Mouse (Mus musculus) limb, embryonic 15.5 days (tissue): ENCODE data around the gene Tex261. TPM values are rescaled to one million over a fixed set of nuclear protein-coding genes. Genes with fewer than 3 reads are reported as not detected.

Experiments used
- ATAC-seq: fragments of 200-750 bp; cut with Nextera tagmentation; 2 replicates; pipeline ENCODE4 v1.8.0; 2017; ENCODE audit warnings: low read depth, moderate TSS enrichment; ENCODE audit not compliant: insufficient number of reproducible peaks, low FRiP score, low TSS enrichment
- H3K27ac ChIP-seq: fragments of 300-500 bp; sonication (generic); 2 replicates; pipeline ENCODE4 v1.5.1; 2015; ENCODE audit warnings: moderate library complexity, mild to moderate bottlenecking, inconsistent platforms
- H3K27me3 ChIP-seq: fragments of 300-500 bp; sonication (generic); 2 replicates; pipeline ENCODE4 v1.6.1; 2015; ENCODE audit warnings: inconsistent platforms
- H3K36me3 ChIP-seq: fragments of 300-500 bp; sonication (generic); 2 replicates; pipeline ENCODE4 v1.6.1; 2015; ENCODE audit warnings: inconsistent platforms
- H3K4me1 ChIP-seq: fragments of 300-500 bp; sonication (generic); 2 replicates; pipeline ENCODE4 v1.6.1; 2015; ENCODE audit warnings: inconsistent platforms
- H3K4me2 ChIP-seq: fragments of 300-500 bp; sonication (generic); 2 replicates; pipeline ENCODE4 v1.6.1; 2015; ENCODE audit warnings: mild to moderate bottlenecking, inconsistent platforms
- H3K4me3 ChIP-seq: fragments of 300-500 bp; sonication (generic); 2 replicates; pipeline ENCODE4 v1.5.1; 2015; ENCODE audit warnings: mild to moderate bottlenecking, inconsistent platforms
- H3K9ac ChIP-seq: fragments of 300-500 bp; sonication (generic); 2 replicates; pipeline ENCODE4 v1.6.1; 2015; ENCODE audit warnings: inconsistent platforms
- H3K9me3 ChIP-seq: fragments of 300-500 bp; sonication (generic); 2 replicates; pipeline ENCODE4 v1.6.1; 2016; ENCODE audit warnings: inconsistent platforms
- WGBS: fragments of 180-500 bp; shearing (Covaris S2); methylation state at CpG from one replicate; pipeline ENCODE4 v1.1.7; 2015; 5-methylcytosine and 5-hydroxymethylcytosine counted together
- polyA plus RNA-seq: library from polyadenylated mRNA; unstranded; fragments of >200 nt; fragmentation: Nextera tagmentation; extraction: Ambion mirVana; gene quantifications from 2 replicates; pipeline ENCODE4 v1.2.1, GENCODE M21; 2015

The Tex261 gene
- polyA plus RNA-seq = 89.0 and 90.3 TPM in 2 replicates

DNA sequence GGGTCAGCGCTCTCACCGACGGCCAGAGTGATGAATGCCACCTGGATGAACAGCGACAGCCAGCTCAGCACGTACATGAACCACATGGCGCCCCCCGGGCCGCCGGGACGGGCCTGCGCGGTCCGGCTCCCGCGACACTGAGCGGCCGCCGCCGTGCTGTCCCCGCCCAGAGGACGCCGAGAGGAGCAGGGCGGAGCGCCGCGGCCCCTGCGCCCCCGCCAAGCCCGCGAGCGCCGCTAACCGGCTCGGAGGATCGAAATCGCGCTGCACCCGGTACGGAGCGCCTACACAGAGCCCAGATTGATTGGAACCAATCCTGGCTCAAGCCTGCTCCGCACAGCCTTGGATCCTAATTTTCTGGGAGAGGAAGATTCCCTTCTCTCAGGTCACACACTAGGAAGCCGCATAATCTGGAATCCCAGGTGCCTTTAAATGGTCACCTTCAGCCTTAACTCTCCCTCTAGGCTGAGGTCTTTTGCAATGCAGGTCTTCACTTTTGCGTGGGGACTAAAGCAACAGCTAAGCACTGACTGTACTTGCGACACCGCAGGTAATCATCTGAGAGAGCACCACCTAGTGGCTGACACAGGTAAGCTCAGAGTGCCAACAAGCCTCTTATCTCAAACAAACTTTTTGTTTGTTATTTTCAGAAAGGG is at the start of gene Tex261:
Gene Tex261 (minus strand): TSS at position 176 of the 656 bp plus-strand sequence.
- Histone ChIP-seq H3K36me3 (peaks cover 24% of the 10 kb centered on the region), H3K4me2 (peak within 1 kb of the TSS; percentile 78), H3K9ac (peak within 1 kb of the TSS; percentile 96), H3K4me1 (peaks cover 16% of the 10 kb centered on the region), H3K4me3 (peak within 1 kb of the TSS; percentile 93), H3K27ac (peak within 1 kb of the TSS; percentile 89), H3K27me3 (no peaks in the 10 kb centered on the region), H3K9me3 (no peaks in the 10 kb centered on the region)
- WGBS = under 1% methylated on average over 43 of the region's 45 CpGs
- ATAC-seq = peak; percentile 93

DNA sequence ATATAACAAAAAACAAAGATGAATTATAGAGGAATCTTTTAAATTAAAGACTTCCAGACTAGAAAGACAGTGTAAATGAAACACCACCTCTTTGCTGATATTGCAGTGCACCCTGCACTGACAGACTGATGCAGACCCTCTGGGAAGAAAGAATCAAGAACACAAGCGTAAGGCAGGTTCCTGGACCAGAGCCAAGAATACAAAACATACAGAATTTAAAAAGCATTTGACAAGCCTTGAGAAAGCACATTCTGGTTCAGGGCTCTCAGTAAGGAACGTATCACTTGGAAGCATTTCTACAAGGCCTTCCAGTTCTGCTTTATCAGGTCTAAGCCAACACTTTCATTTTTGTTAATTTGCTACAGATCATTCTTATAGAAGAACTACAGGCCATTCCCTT is 46.2 kb upstream of the Tex261 start:
- no peak for ATAC-seq
- Histone ChIP-seq H3K36me3 (no peaks in the 10 kb centered on the region), H3K9ac (no peak overlapping the region), H3K9me3 (no peaks in the 10 kb centered on the region), H3K27me3 (no peaks in the 10 kb centered on the region), H3K4me1 (no peaks in the 10 kb centered on the region), H3K4me3 (no peak overlapping the region), H3K27ac (no peak overlapping the region), H3K4me2 (no peak overlapping the region)
- WGBS = 42% methylated on average over 2 of the region's 2 CpGs

DNA sequence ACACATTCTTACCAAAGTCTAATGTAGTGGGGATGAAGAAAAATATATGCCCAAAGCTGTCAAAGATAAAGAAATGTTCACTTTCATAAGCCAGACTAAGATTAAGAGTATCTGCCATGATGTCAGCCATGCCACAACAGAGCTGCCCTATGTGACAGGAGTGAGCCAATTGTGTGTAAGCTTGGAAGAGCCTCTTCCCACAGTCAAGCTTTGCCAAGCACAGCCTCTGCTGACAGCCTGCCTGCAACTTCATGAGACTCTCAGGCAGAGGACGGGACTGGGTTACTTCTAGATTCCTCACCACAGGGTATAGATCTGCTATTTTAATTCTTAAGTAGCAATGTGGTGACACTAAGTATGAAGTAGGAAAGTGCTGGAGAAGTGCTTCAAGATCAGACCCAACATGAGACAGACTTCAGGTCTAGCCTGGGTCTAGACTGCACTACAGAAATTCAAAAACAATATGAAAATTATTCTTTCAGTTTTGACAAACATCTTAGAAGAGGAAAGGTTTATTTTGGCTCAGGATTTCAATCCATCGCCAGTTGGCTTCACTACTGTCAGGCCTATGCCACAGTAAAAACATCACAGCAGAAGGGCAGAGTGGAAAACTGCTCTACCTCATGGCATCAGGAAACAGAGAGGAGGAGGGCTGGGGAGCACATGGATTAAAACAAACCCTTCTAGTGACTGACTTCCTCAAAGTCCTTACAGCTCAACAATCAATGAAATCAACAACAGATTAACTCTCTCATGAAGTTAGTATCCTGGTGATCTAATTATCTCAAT is 45.3 kb upstream of the Tex261 start:
- no peak overlapping the region for H3K27ac ChIP-seq
- no peaks in the 10 kb centered on the region for H3K4me1 ChIP-seq
- H3K9ac ChIP-seq = no peak overlapping the region
- no peak overlapping the region for H3K4me3 ChIP-seq
- 79% methylated on average over 2 of the region's 2 CpGs for WGBS
- H3K4me2 ChIP-seq = no peak overlapping the region
- no peaks in the 10 kb centered on the region for H3K9me3 ChIP-seq
- H3K36me3 ChIP-seq = 0 out of 2 replicates have a peak, but pooled peaks cover under 1% of the 10 kb centered on the region
- no peaks in the 10 kb centered on the region for H3K27me3 ChIP-seq
- no peak for ATAC-seq

DNA sequence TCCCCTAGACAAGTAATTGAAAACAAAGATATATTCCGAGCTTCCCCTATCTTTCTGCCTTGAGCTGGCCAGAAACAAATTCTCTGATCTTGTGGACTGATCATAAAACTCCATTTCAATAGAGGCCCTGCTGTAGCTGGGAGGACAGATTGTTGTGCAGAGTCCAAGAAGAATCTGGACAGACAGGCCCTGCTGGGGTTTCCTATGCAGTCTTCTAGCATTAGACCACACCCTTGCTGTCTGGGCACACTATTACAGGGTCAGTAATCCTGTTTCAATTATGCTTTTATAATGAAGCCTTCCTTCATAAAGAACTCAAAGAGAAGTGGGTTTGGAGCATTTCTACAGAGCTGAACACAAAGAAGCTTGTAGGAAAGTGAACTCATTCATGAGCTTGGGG is 43.4 kb upstream of the Tex261 start:
- no peak for ATAC-seq
- 45% methylated on average over 1 of the region's 1 CpGs for WGBS
- no peak overlapping the region for H3K9ac ChIP-seq

DNA sequence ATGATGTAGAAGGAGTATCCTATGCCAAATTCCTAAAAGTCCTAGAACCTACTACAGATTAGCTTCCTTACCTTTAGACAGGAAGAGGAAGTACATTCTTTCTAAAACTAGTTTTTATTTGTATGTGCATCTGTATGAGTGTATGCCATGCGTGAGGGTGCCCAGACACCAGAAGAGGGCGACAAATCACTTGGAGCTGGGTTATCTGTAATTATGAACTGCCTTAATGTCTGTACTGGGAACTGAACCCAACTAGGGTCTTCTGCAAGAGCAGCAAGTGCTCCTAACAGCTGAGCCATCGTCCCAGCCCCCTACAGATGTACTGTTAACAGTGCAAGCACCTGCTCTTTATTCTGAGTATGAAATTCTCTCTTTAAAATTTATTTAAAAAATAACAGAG is 40.2 kb upstream of the Tex261 start:
- WGBS = 94% methylated on average over 3 of the region's 3 CpGs
- no peaks in the 10 kb centered on the region for H3K4me1 ChIP-seq
- ATAC-seq = no peak
- H3K4me3 ChIP-seq = no peak overlapping the region
- H3K9me3 ChIP-seq = no peaks in the 10 kb centered on the region
- no peak overlapping the region for H3K27ac ChIP-seq
- H3K4me2 ChIP-seq = no peak overlapping the region
- H3K9ac ChIP-seq = no peak overlapping the region
- H3K27me3 ChIP-seq = no peaks in the 10 kb centered on the region
- peaks cover 25% of the 10 kb centered on the region for H3K36me3 ChIP-seq

More for the DNA sequence above, 43.4 kb upstream of the Tex261 start:
- Histone ChIP-seq H3K27ac (peak overlapping the region; percentile 34; the same call in 1 of the 2 replicates), H3K4me3 (no peak overlapping the region), H3K4me2 (no peak overlapping the region), H3K4me1 (no peaks in the 10 kb centered on the region), H3K9me3 (no peaks in the 10 kb centered on the region), H3K27me3 (no peaks in the 10 kb centered on the region), H3K36me3 (peaks cover 9% of the 10 kb centered on the region)

DNA sequence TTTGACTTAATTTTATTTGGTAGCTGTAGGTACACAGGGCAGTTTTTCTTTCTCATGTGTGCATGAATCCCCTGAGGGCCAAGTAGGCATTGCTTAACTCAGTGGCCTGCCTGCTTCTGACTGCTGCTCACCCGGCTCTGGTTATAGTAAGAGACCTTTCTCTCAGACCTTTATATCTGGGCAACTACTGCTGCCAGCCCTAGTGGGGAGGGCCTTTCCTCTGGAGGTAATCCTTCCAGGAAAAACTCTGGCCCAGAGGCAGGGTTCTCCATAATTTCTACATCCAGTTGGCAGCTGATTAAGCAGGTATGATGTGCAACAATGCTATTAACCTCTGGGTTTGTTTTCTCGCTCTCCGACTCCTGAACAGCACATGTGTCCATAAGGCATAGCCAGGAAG is 27.2 kb upstream of the Tex261 start:
- Histone ChIP-seq H3K27me3 (no peaks in the 10 kb centered on the region), H3K36me3 (peaks cover 65% of the 10 kb centered on the region), H3K9ac (no peak overlapping the region), H3K4me1 (no peaks in the 10 kb centered on the region), H3K4me2 (no peak overlapping the region), H3K27ac (no peak overlapping the region), H3K9me3 (no peaks in the 10 kb centered on the region), H3K4me3 (no peak overlapping the region)
- 82% methylated on average over 3 of the region's 3 CpGs for WGBS
- ATAC-seq = no peak

DNA sequence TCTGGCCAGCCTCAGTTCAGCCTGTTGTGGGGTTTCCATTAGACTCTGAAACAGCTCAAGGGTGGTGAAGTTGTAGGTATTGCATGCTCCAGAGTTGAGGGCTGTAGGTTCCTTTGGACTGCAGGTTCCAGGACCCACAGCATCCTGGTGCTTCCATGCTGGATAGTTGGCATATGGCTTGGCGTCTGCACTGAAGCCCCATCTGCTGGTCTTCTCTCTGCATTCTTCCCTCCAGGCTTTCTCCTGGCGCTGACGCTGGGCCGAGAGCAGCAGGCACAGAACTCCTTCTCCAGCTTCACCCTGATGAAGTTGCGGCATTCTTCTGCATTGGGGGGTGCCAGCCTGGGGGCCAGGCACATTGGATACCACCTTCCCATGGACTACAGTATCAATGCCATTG is 26.4 kb upstream of the Tex261 start:
- H3K9me3 ChIP-seq = no peaks in the 10 kb centered on the region
- no peak overlapping the region for H3K4me3 ChIP-seq
- H3K4me1 ChIP-seq = no peaks in the 10 kb centered on the region
- H3K36me3 ChIP-seq = peaks cover 60% of the 10 kb centered on the region
- no peak overlapping the region for H3K9ac ChIP-seq
- H3K4me2 ChIP-seq = no peak overlapping the region
- no peak for ATAC-seq
- H3K27ac ChIP-seq = no peak overlapping the region
- no peaks in the 10 kb centered on the region for H3K27me3 ChIP-seq
- 93% methylated on average over 5 of the region's 5 CpGs for WGBS

DNA sequence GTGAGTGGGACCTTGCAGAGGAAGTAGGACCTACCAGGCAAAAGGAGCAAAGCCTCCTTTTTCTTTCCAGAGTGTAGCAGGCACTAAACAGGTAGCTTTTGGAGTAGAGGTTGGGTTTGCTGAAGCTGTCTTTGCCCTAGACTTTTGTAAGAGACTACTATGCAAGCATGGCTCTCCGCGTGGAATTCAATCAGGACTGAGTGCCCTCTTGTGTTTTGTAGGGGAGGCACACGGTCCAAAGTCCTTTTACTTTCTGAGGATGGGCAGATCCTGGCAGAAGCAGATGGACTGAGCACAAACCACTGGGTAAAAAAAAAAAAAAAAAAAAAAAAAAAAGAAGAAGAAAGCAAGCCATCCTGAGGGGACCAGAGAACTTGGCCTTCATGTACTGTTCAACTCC is 21.1 kb upstream of the Tex261 start:
- Histone ChIP-seq H3K4me3 (no peak overlapping the region), H3K4me1 (peaks cover 11% of the 10 kb centered on the region), H3K4me2 (no peak overlapping the region), H3K27ac (no peak overlapping the region), H3K9me3 (no peaks in the 10 kb centered on the region), H3K27me3 (no peaks in the 10 kb centered on the region), H3K36me3 (peaks cover 33% of the 10 kb centered on the region), H3K9ac (no peak overlapping the region)
- no peak for ATAC-seq
- WGBS = 73% methylated on average over 3 of the region's 3 CpGs

DNA sequence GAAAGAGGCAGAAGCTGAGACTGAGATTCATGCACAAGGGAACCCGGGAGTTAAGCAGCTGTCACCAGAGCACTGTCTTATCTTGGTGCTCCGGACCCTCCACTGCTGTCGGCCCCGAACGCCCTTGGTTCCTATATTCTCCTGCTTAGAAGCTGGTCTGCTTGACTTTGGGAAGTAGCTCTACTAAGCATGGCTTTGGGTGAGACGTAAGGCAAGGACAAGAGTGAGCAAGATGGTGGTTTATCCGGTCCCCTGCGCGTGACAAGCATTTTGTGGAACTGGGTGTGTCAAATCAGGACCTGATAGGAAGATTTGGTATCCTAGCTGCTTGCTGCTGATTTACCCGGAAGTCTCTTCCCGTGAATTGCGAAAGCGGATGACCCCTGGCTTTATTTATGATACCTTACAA is 19.9 kb upstream of the Tex261 start:
- no peaks in the 10 kb centered on the region for H3K27me3 ChIP-seq
- WGBS = 7% methylated on average over 13 of the region's 13 CpGs
- ATAC-seq = peak; percentile 9; the same call in 1 of the 2 replicates

DNA sequence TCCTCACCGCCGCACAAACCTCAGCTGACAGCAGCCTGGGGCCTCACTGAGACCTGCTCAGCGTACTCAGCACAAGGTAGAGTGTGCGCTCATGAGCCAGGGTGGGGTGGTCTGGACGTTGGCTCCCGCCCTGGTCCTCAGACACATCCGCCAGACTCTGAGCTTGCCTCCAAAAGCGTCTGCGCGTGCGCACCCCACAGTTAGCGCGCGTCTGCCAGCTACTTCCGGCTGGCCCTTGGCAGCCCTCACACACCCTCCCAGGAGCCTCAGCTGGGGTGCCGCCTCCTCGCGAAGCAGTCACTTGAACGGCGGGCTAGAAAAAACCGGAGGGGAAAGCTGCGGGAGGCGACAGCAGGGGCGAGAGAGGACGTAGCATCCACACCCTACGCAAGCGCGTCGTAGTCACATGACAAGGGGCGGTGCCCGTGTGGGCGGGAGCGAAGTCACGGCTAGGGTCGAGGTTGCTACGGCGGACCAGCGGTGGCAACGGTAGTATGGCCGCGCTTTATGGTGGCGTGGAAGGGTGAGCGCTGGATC is 19.2 kb upstream of the Tex261 start, which contains the start of gene Nagk:
Gene Nagk (plus strand): TSS at position 223 of the 537 bp plus-strand sequence.
- Histone ChIP-seq H3K36me3 (peaks cover 16% of the 10 kb centered on the region; the same call in 1 of the 2 replicates), H3K4me3 (peak within 1 kb of the TSS; percentile 84), H3K9ac (peak within 1 kb of the TSS; percentile 56), H3K4me2 (peak within 1 kb of the TSS; percentile 87), H3K9me3 (no peaks in the 10 kb centered on the region), H3K27me3 (no peaks in the 10 kb centered on the region), H3K4me1 (peaks cover 11% of the 10 kb centered on the region), H3K27ac (peak within 1 kb of the TSS; percentile 97)
- peak; percentile 92 for ATAC-seq
- under 1% methylated on average over 43 of the region's 43 CpGs for WGBS

More for the DNA sequence above, 19.9 kb upstream of the Tex261 start:
- H3K4me1 ChIP-seq = peaks cover 11% of the 10 kb centered on the region
- peak overlapping the region; percentile 56 for H3K9ac ChIP-seq
- no peaks in the 10 kb centered on the region for H3K9me3 ChIP-seq
- peak overlapping the region; percentile 84 for H3K4me3 ChIP-seq
- H3K36me3 ChIP-seq = peaks cover 22% of the 10 kb centered on the region
- H3K4me2 ChIP-seq = peak overlapping the region; percentile 87
- peak overlapping the region; percentile 97 for H3K27ac ChIP-seq

DNA sequence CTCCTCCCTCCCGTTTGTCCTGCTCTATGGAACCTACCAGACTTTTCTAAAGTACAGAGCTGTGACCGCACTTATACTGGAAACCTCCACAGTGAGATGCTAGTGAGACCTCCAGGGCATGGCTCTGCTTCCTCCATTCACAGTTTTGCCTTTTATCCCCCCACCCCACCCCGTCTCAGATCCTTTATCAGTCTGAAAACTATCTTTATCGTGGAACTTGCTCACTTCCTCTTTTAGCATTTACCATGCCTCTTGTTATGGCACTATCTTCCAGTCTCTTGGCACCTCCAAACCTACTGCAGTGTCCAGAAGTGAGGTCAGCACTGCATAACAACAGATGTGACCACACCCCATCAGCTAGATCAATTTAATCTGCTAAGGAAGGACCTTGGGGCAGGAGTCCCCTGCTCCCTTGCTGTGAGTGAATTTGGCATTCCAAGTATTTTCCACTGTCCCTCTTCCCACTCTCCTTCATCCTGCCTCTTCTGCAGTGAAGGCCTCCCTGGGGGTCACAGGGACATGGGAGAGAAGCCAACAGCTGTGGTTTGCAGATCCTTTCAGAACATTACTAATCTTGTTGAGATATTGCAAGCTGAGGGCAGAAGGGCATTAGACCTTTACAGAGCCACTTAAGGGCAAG is 15.8 kb upstream of the Tex261 start:
- no peak for ATAC-seq
- WGBS = 61% methylated on average over 4 of the region's 4 CpGs
- peaks cover 11% of the 10 kb centered on the region for H3K4me1 ChIP-seq
- no peak overlapping the region for H3K27ac ChIP-seq
- no peaks in the 10 kb centered on the region for H3K9me3 ChIP-seq
- no peak overlapping the region for H3K9ac ChIP-seq
- H3K4me2 ChIP-seq = no peak overlapping the region
- H3K4me3 ChIP-seq = no peak overlapping the region
- H3K36me3 ChIP-seq = no peaks in the 10 kb centered on the region
- no peaks in the 10 kb centered on the region for H3K27me3 ChIP-seq
